Mouse (Mus musculus) heart, adult 10 weeks (tissue): Measurements from ENCODE around the gene AI837181. TPM values are rescaled to one million over a fixed set of nuclear protein-coding genes. Genes with fewer than 3 reads are reported as not detected.

Source experiments
- polyA plus RNA-seq: library from polyadenylated mRNA; stranded (reverse); fragments of 350-450 nt; fragmentation: Illumina TruSeq; extraction: RNeasy Lipid Tissue Mini Kit (QIAGEN cat#74804); gene quantifications from one replicate; pipeline ENCODE4 v1.2.3, GENCODE M21; 2014; ENCODE audit warnings: low read depth, low replicate concordance

The AI837181 gene
- 33.9 TPM for polyA plus RNA-seq

DNA sequence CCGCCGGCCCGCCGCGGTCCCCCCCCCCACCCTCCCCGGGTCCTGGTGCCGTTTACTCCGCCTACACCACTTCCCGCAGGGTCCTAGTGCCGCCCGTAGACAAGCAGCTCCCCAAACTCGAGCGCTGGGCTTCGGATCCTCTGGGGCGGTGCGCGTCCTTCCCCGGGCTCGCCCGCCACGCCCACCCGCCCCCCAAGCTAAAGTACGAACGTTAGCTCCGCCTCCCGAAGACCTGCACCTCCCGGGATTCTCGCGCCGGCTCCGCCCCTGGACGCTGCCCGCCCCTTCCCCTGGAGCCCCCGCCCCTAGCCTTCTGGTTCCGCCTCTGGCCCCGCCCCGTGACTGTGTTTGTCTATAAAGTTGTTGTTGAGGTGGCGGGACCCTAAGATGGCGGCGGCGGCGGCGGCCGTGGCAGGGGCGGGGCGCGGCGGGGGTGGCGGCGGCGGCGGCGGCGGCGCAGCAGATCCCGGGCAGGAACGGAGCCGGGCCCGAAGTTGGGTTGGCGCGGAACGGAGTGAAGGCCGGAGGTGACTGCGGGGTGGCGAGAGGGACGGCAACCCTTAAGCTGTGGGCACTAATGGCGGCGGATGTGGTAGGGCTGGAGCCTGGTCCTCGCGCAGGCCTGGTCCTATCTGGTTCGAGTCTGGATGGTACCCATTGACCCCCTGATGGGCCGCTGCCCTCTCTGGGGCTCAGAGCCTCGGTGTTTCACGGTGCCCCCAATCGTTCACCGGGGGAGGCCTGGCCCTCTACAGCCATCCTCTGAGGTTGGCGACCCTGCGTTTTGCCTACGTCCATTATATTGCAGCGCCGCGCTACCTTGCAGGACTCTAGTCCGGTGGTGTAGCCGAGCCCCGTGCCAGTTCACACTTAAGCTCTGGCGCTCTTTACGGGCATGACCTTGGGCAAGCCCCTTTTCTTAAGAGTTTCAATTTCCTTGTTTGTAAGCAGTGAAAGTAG, at the start of gene AI837181, which contains the start of gene Drap1:
Gene AI837181 (plus strand): TSS at position 363 of the 960 bp plus-strand sequence.
Gene Drap1 (minus strand): TSS at position 198 of the 960 bp plus-strand sequence.

DNA sequence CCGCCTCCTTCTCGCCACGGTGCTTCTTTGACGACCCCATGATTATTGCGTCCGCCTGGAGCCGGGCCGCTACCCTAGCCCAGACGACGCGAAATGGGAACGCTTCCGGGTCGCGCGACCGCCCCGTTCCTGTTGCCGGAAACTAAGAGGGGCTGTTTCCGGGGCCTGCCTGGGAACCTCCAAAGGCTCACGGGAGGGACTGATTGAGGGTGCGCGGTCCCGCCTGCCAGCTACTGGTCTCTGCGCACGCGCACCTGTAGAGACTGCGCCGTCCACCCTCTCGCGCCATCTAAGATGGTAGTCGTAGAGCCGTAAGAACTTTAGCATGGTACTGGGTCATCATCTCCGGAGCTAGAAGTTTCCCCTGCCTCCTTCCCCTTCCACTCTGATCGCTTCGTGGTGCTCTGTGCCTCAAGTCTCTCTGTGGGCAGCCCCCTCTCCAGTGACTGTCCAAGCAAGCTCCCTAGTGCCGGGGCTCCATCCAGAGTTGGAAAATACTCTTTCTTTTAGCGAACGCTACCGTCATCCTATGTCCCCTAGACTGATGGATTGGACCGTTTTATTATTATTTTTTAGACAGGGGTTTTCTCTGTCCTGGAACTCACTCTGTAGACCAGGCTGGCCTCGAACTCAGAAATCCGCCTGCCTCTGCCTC, 36.2 kb upstream of the AI837181 start, which contains the start of gene Sart1:
Gene Sart1 (minus strand): TSS at position 116 of the 655 bp plus-strand sequence.

DNA sequence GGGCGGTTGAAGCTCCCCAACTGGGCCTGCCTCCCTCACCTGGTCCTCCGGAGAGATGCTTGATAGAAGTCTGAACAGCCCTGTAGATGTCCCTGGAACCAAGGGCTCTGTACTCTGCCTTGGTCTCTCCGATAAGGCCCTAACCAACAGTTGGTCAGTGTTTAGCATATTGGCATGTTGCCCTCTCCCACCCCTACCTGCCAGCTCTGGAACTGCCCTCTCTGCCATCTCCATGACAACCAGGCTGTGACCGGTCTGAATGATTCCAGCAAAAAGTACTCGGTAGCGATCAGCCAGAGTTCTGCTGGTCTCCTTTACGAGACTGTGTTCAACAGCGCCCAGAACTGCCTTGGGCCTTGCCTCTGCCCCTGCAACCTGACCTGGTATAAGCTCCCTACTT, 22.7 kb upstream of the AI837181 start, which contains the start of gene Tsga10ip:
Gene Tsga10ip (minus strand): TSS at position 234 of the 400 bp plus-strand sequence.

DNA sequence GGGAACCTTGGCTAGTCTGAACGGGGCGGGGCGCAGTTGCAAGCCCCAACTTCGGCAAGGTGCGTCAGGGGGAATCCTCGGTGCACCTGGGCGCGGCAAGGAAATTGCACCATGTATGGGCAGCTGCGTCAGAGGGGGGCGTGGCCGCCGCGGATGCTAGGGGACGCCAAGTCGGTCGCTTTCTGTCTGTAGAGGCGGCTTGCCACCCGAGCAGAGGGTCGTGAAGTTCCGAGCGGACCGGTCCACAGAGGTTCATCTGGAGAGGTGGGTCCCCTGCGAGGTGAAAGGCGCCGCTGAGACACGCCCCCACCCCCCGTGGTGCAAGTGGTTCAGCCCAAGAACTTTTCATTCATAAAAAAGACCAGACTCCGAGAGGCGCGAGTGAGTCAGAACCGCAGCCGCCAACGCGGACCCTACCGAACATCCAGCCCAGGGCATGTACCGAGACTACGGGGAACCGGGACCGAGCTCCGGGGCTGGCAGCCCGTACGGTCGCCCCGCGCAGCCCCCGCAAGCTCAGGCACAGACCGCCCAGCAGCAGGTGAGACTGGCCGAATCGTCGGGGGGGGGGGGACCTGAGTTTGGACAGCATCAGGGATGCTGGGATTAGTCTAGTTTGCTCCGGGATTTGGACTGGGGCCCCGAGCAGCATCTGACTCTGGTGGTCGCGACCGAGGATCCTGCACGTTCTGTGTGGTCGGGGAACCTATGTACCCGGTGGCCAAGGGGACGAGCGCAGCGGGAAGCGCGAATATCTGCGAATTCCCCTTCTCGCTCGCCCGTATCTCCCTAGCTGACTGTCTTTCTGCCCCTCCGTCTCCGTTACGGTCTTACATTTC, 22.8 kb downstream of the AI837181 start, which contains the start of gene Fosl1:
Gene Fosl1 (plus strand): TSS at position 33 of the 839 bp plus-strand sequence.

DNA sequence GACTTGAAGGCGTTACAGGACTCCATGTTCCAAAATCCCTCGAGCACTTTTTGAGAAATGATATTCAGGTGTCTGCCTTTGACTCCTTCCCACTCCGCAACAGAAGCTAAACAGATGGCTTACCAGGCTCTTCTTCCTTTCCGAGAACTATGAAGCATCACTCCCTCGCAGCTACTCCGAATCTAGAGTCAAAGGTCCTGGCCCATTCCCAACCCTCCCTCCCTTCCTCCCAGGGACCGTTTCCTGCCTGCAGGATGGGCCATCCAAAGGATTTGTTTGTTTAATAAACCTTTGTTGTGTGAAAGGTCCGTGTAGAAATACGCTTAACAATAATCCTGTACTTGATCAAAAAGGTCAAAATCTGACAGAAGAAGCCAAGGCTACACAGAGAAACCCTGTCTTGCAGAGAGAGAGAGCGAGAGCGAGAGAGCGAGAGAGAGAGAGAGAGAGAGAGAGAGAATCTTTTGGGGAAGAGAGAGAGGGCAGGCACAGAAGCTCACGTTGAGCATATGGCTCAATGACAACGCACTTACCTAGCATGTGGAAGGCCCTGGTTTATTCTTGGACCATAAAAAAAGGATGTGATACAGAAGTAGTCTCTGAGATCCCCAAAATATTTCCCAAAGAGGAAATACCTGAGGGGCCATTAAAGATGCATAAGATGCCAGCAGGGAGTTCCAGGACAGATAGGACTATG, 33.0 kb downstream of the AI837181 start, which contains the start of gene Ccdc85b:
Gene Ccdc85b (minus strand): TSS at position 149 of the 697 bp plus-strand sequence.

DNA sequence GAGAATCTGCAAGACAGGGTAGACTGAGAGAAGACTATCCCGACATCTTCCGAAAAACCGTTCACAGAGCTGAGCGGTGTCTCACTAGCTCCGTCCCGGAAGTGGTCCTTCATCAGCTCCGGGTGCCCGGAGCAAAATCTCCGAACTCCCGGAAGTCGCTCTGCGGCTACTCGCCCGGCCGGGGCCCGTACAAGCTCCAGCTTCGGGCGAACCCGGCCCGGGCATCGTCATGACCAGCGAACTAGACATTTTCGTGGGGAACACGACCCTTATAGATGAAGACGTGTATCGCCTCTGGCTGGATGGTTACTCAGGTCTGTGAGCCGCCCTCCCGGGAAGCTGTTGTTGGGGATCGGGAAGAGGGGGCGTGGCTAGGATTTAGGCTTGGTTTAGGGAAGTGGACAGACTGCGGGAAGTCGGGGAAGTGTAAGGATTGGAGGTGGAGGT, 35.5 kb downstream of the AI837181 start, which contains the start of gene Fibp:
Gene Fibp (plus strand): TSS at position 151 of the 447 bp plus-strand sequence.

DNA sequence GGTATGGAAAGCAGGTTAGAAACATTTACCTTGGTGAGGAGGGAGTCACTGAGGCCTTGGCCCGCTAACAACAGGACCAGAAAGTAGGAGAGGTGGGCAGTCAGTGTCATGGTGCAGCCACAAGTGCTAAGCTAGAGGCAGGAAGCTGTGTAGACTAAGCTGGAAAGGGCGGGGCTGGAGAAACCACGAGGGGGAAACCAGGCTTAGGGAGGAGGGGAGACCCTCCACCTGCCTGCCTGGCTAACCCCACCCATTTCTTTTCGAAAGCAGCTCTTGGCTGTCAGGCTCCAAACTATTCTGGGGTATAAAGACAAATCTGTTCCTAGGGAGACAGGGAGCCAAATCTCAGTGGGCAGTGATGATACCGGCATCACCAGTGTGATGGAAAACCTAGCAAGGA, 43.4 kb downstream of the AI837181 start, which contains the start of gene Ctsw:
Gene Ctsw (minus strand): TSS at position 134 of the 400 bp plus-strand sequence.

DNA sequence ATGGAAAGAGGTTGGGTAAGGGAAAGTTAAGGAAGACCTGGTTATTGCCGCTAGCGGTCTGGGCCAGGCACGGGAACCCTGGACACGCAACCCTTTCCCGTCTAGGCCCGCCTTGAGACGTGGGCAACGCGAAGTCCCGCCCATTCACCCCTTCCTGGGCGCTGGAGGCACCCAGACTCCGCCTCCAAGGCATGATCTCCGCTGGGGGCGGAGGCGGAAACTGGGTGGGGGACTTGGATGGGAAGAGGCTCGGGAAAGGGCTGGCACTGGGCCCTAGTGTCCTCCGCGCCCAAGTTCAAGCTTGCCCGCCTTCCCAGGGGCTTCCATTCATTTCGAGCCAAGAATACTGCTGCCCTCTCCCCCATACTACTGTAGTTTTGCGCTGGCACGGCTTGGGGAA, 48.8 kb downstream of the AI837181 start, which contains the start of gene Efemp2:
Gene Efemp2 (plus strand): TSS at position 235 of the 400 bp plus-strand sequence.

Other genes starting within 250 kb of the AI837181 start
- 19.3 TPM for gene Pacs1, start 152.0 kb upstream of the AI837181 start, polyA plus RNA-seq
- 111 TPM for gene Sf3b2, start 129.7 kb upstream of the AI837181 start, polyA plus RNA-seq
- gene Gal3st3, start 126.8 kb upstream of the AI837181 start, polyA plus RNA-seq = 16.3 TPM
- gene Catsper1, start 89.4 kb upstream of the AI837181 start, polyA plus RNA-seq = not detected
- 5.7 TPM for gene Cst6, start 75.6 kb upstream of the AI837181 start, polyA plus RNA-seq
- gene Eif1ad, start 58.4 kb upstream of the AI837181 start, polyA plus RNA-seq = 23.0 TPM
- gene Banf1, start 58.0 kb upstream of the AI837181 start, polyA plus RNA-seq = 122 TPM
- gene Sart1, start 36.4 kb upstream of the AI837181 start, polyA plus RNA-seq = 43.7 TPM
- gene Tsga10ip, start 22.6 kb upstream of the AI837181 start, polyA plus RNA-seq = not detected
- gene Drap1, start 165 bp upstream of the AI837181 start, polyA plus RNA-seq = 391 TPM
- gene Fosl1, start 22.4 kb downstream of the AI837181 start, polyA plus RNA-seq = not detected
- gene Ccdc85b, start 32.8 kb downstream of the AI837181 start, polyA plus RNA-seq = 6.9 TPM
- gene Fibp, start 35.5 kb downstream of the AI837181 start, polyA plus RNA-seq = 44.4 TPM
- gene Ctsw, start 43.4 kb downstream of the AI837181 start, polyA plus RNA-seq = not detected
- gene Efemp2, start 48.8 kb downstream of the AI837181 start, polyA plus RNA-seq = 14.6 TPM
- 33.4 TPM for gene Mus81, start 63.3 kb downstream of the AI837181 start, polyA plus RNA-seq
- gene Cfl1, start 65.3 kb downstream of the AI837181 start, polyA plus RNA-seq = 173 TPM
- gene 1700020D05Rik, start 78.6 kb downstream of the AI837181 start, polyA plus RNA-seq = 1.8 TPM
- 10.1 TPM for gene Snx32, start 85.4 kb downstream of the AI837181 start, polyA plus RNA-seq
- gene Ovol1, start 135.5 kb downstream of the AI837181 start, polyA plus RNA-seq = not detected
- 1.9 TPM for gene Ap5b1, start 142.9 kb downstream of the AI837181 start, polyA plus RNA-seq
- gene Rnaseh2c, start 176.7 kb downstream of the AI837181 start, polyA plus RNA-seq = 28.9 TPM
- gene Kat5, start 185.1 kb downstream of the AI837181 start, polyA plus RNA-seq = 30.9 TPM
- gene Rela, start 212.3 kb downstream of the AI837181 start, polyA plus RNA-seq = 30.4 TPM
- gene Sipa1, start 238.6 kb downstream of the AI837181 start, polyA plus RNA-seq = 16.2 TPM